Mouse (Mus musculus) brown adipose tissue, adult 24 weeks (tissue): ENCODE measurements around the gene Tbc1d16. TPM values are rescaled to one million over a fixed set of nuclear protein-coding genes. Genes with fewer than 3 reads are reported as not detected.
"Not testable (repeated sequence)": the region's sequence is repeated elsewhere in the genome, so short reads cannot be mapped to it uniquely, and the experiment has no call there.

Source experiments
- H3K27ac ChIP-seq: fragments of 200-500 bp; replicated peaks from 2 replicates; pipeline ENCODE4 v1.5.1; 2012; ENCODE audit warnings: low read depth, mild to moderate bottlenecking, low read length
- H3K4me1 ChIP-seq: fragments of 200-500 bp; 2 replicates; pipeline ENCODE4 v1.6.1; 2012; ENCODE audit warnings: low read length, mixed read lengths; ENCODE audit not compliant: control insufficient read depth, insufficient read depth, insufficient read length
- H3K4me3 ChIP-seq: fragments of 200-500 bp; 2 replicates; pipeline ENCODE4 v1.5.1; 2012; ENCODE audit warnings: low read depth, mild to moderate bottlenecking, low read length, moderate library complexity; ENCODE audit not compliant: insufficient read depth
- polyA plus RNA-seq: library from polyadenylated mRNA; stranded (reverse); fragments of >200 nt; gene quantifications from 2 replicates; pipeline ENCODE4 v1.2.4, GENCODE M21; 2012; ENCODE audit not compliant: missing spikeins, insufficient read depth, insufficient read length

Gene Tbc1d16
- polyA plus RNA-seq, 1 experiment: 3.3 TPM

GRCm38 (mm10) chr11:119250998-119251397 lies 22.7 kb upstream of the Tbc1d16 start:
- no peak overlapping the region for H3K4me3 ChIP-seq
- no peaks in the 10 kb centered on the region for H3K4me1 ChIP-seq
- H3K27ac ChIP-seq: no peak overlapping the region

- H3K27ac ChIP-seq: no peak overlapping the region
- no peaks in the 10 kb centered on the region for H3K4me1 ChIP-seq
- H3K4me3 ChIP-seq: no peak overlapping the region
Measured at GRCm38 (mm10) chr11:119249011-119249410, 20.7 kb upstream of the Tbc1d16 start.

GRCm38 (mm10) chr11:119245543-119245942 lies 17.2 kb upstream of the Tbc1d16 start:
- not testable (repeated sequence) for H3K27ac ChIP-seq, H3K4me1 ChIP-seq, H3K4me3 ChIP-seq

- H3K4me1 ChIP-seq: no peaks in the 10 kb centered on the region
- H3K4me3 ChIP-seq: no peak overlapping the region
- H3K27ac ChIP-seq: no peak overlapping the region
Measured at GRCm38 (mm10) chr11:119239480-119239879, 11.2 kb upstream of the Tbc1d16 start.

- Histone ChIP-seq H3K27ac (no peak overlapping the region), H3K4me3 (peak overlapping the region; percentile 42)
Measured at GRCm38 (mm10) chr11:119238305-119238721, 10.0 kb upstream of the Tbc1d16 start.

GRCm38 (mm10) chr11:119237568-119238304 lies 9.4 kb upstream of the Tbc1d16 start:
- Histone ChIP-seq H3K27ac (no peak overlapping the region), H3K4me3 (peak overlapping the region; percentile 53), H3K4me1 (no peaks in the 10 kb centered on the region)

More at GRCm38 (mm10) chr11:119238305-119238721, 10.0 kb upstream of the Tbc1d16 start:
- H3K4me1 ChIP-seq: no peaks in the 10 kb centered on the region

- no peaks in the 10 kb centered on the region for H3K4me1 ChIP-seq
- H3K4me3 ChIP-seq: no peak overlapping the region
- no peak overlapping the region for H3K27ac ChIP-seq
Measured at GRCm38 (mm10) chr11:119237007-119237406, 8.7 kb upstream of the Tbc1d16 start.

GRCm38 (mm10) chr11:119236354-119236753 lies 8.1 kb upstream of the Tbc1d16 start:
- H3K4me3 ChIP-seq: no peak overlapping the region
- H3K27ac ChIP-seq: no peak overlapping the region

GRCm38 (mm10) chr11:119235596-119235995 lies 7.3 kb upstream of the Tbc1d16 start:
- Histone ChIP-seq H3K4me1 (no peaks in the 10 kb centered on the region), H3K4me3 (no peak overlapping the region), H3K27ac (no peak overlapping the region)

More at GRCm38 (mm10) chr11:119236354-119236753, 8.1 kb upstream of the Tbc1d16 start:
- no peaks in the 10 kb centered on the region for H3K4me1 ChIP-seq

GRCm38 (mm10) chr11:119234770-119235169 lies 6.5 kb upstream of the Tbc1d16 start:
- Histone ChIP-seq H3K4me1 (no peaks in the 10 kb centered on the region), H3K4me3 (no peak overlapping the region)

GRCm38 (mm10) chr11:119228846-119229626 lies 737 bp upstream of the Tbc1d16 start:
- Histone ChIP-seq H3K4me3 (peak overlapping the region; percentile 71), H3K4me1 (0 out of 2 replicates have a peak, but pooled peaks cover 3% of the 10 kb centered on the region), H3K27ac (no peak overlapping the region)

More at GRCm38 (mm10) chr11:119234770-119235169, 6.5 kb upstream of the Tbc1d16 start:
- no peak overlapping the region for H3K27ac ChIP-seq

GRCm38 (mm10) chr11:119227591-119227990 lies 708 bp downstream of the Tbc1d16 start:
- Histone ChIP-seq H3K4me1 (0 out of 2 replicates have a peak, but pooled peaks cover 3% of the 10 kb centered on the region), H3K4me3 (peak overlapping the region; percentile 71), H3K27ac (no peak overlapping the region)

GRCm38 (mm10) chr11:119225634-119226033 lies 2.7 kb downstream of the Tbc1d16 start:
- Histone ChIP-seq H3K27ac (no peak overlapping the region), H3K4me1 (0 out of 2 replicates have a peak, but pooled peaks cover 3% of the 10 kb centered on the region), H3K4me3 (no peak overlapping the region)

- Histone ChIP-seq H3K4me3 (no peak overlapping the region), H3K4me1 (0 out of 2 replicates have a peak, but pooled peaks cover 3% of the 10 kb centered on the region), H3K27ac (no peak overlapping the region)
Measured at GRCm38 (mm10) chr11:119224926-119225325, 3.4 kb downstream of the Tbc1d16 start.

GRCm38 (mm10) chr11:119223124-119223890 lies 5.0 kb downstream of the Tbc1d16 start:
- H3K4me3 ChIP-seq: no peak overlapping the region
- no peak overlapping the region for H3K27ac ChIP-seq
- H3K4me1 ChIP-seq: no peaks in the 10 kb centered on the region
